Mouse (Mus musculus): ENCODE results near the gene LTO1. TPM values are rescaled to one million over a fixed set of nuclear protein-coding genes. Genes with fewer than 3 reads are reported as not detected.

Gene LTO1
- polyA plus RNA-seq, 1 experiment from 2014 or later = 22.6 TPM

DNA sequence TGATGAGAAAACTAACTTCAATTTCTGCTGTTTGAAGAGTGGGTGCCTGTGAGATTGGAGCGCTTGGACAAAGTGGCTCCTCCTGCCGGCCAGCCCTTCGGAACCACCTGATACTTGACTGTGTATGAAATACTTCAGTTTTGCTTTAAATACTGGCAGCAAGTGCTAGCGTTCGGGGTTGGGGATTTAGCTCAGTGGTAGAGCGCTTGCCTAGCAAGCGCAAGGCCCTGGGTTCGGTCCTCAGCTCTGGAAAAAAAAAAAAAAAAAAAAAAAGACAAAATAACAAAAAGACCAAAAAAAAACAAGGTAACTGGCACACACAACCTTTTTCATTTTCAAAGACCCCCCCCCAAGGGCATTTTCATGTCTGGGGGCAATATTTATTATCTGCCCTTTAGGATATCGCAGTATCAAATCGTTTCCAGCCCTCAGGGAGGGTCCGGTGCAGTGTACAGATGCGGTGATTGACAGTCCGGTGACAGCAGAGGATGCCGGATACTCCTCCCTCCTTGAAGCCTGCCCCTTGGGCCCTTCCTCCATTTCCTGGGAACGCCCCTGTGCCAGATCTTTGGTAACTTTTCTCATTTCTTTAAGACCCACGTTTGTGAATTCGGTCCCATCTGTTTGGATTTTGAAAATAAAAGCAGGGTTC is 478 bp upstream of the LTO1 start:
- 9% methylated on average over 17 of the region's 17 CpGs for WGBS
- no peak for DNase-seq (ENCODE audit: low spot score)
- peak overlapping the region; percentile 72 for H3K9ac ChIP-seq (ENCODE audit: low read length)

DNA sequence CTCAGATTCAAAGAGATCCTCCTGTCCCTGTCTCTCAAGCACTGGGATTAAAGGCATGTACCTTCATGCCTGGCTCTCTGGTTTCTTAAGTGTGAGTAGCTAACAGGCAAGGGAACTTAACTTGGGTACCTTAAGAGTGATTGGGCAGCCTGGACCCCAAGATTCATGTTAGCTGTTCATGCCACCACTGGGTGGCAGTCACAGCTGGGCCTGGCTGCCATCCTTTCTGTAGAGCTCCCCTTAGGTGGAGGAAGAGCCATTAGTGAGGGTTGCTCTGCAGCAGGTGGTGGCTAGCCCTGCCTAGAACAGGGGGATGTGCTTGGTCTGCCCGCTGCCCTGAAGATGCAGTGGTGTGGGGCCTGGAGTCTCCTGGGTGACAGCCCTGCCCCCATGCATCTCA is 3.9 kb downstream of the LTO1 start:
- peaks cover 7% of the 10 kb centered on the region; the same call in 1 of the 2 replicates for H3K36me3 ChIP-seq (ENCODE audit: control insufficient read depth, insufficient read depth, low read length)
- H3K4me2 ChIP-seq (ENCODE audit: low read depth, severe bottlenecking) = no peak overlapping the region
- 81% methylated on average over 1 of the region's 1 CpGs for WGBS
- no peak for ATAC-seq (ENCODE audit: insufficient number of reproducible peaks, low FRiP score, low TSS enrichment, low read depth)
- no peak overlapping the region for H3K4me3 ChIP-seq (ENCODE audit: low read depth, low read length)
- peaks cover 8% of the 10 kb centered on the region for H3K4me1 ChIP-seq (ENCODE audit: control insufficient read depth, insufficient read depth, low read length)
- H3K9me3 ChIP-seq (ENCODE audit: control insufficient read depth, low read length) = no peaks in the 10 kb centered on the region
- no peaks in the 10 kb centered on the region for H3K27me3 ChIP-seq (ENCODE audit: control insufficient read depth, insufficient read depth, low read length)
- no peak overlapping the region for H3K9ac ChIP-seq (ENCODE audit: low read length)
- DNase-seq (ENCODE audit: low spot score) = no peak
- H3K27ac ChIP-seq (replicated peaks; ENCODE audit: low read depth, low read length) = no peak overlapping the region

More for the DNA sequence above, 478 bp upstream of the LTO1 start:
- Histone ChIP-seq H3K27me3 (ENCODE audit: control insufficient read depth, insufficient read depth, low read length) (no peaks in the 10 kb centered on the region), H3K4me1 (ENCODE audit: control insufficient read depth, insufficient read depth, low read length) (peaks cover 8% of the 10 kb centered on the region), H3K36me3 (ENCODE audit: control insufficient read depth, insufficient read depth, low read length) (peaks cover 4% of the 10 kb centered on the region; the same call in 1 of the 2 replicates), H3K4me3 (ENCODE audit: low read depth, low read length) (peak overlapping the region; percentile 63), H3K4me2 (ENCODE audit: low read depth, severe bottlenecking) (peak overlapping the region; percentile 92), H3K27ac (replicated peaks; ENCODE audit: low read depth, low read length) (no peak overlapping the region), H3K9me3 (ENCODE audit: control insufficient read depth, low read length) (no peaks in the 10 kb centered on the region)
- peak; percentile 90 for ATAC-seq (ENCODE audit: insufficient number of reproducible peaks, low FRiP score, low TSS enrichment, low read depth)

DNA sequence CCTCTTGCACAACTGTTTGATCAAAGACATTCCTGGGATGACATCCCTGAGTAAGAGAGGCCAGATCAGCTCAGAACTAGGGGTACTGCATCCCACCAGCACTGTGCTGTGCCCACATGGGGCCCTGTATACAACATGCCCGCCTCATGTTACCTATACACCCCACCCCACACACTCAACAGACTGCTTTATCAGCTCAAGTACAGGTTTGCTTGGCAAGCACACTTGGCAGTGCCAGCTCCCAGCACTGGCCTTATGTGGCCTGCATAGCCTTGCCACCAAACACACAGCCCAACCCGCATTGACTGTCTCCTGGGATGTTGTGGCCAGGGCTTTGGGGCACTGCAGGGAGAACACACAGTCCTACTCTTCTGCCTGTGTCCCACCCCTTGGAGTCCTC is 12.7 kb downstream of the LTO1 start:
- Histone ChIP-seq H3K4me1 (ENCODE audit: control insufficient read depth, insufficient read depth, low read length) (peaks cover 4% of the 10 kb centered on the region; the same call in 1 of the 2 replicates), H3K27me3 (ENCODE audit: control insufficient read depth, insufficient read depth, low read length) (no peaks in the 10 kb centered on the region), H3K4me3 (ENCODE audit: low read depth, low read length) (no peak overlapping the region), H3K36me3 (ENCODE audit: control insufficient read depth, insufficient read depth, low read length) (0 out of 2 replicates have a peak, but pooled peaks cover 2% of the 10 kb centered on the region), H3K9ac (ENCODE audit: low read length) (no peak overlapping the region), H3K4me2 (ENCODE audit: low read depth, severe bottlenecking) (no peak overlapping the region), H3K27ac (replicated peaks; ENCODE audit: low read depth, low read length) (no peak overlapping the region), H3K9me3 (ENCODE audit: control insufficient read depth, low read length) (no peaks in the 10 kb centered on the region)
- WGBS = 81% methylated on average over 2 of the region's 2 CpGs
- ATAC-seq (ENCODE audit: insufficient number of reproducible peaks, low FRiP score, low TSS enrichment, low read depth) = no peak
- no peak for DNase-seq (ENCODE audit: low spot score)

DNA sequence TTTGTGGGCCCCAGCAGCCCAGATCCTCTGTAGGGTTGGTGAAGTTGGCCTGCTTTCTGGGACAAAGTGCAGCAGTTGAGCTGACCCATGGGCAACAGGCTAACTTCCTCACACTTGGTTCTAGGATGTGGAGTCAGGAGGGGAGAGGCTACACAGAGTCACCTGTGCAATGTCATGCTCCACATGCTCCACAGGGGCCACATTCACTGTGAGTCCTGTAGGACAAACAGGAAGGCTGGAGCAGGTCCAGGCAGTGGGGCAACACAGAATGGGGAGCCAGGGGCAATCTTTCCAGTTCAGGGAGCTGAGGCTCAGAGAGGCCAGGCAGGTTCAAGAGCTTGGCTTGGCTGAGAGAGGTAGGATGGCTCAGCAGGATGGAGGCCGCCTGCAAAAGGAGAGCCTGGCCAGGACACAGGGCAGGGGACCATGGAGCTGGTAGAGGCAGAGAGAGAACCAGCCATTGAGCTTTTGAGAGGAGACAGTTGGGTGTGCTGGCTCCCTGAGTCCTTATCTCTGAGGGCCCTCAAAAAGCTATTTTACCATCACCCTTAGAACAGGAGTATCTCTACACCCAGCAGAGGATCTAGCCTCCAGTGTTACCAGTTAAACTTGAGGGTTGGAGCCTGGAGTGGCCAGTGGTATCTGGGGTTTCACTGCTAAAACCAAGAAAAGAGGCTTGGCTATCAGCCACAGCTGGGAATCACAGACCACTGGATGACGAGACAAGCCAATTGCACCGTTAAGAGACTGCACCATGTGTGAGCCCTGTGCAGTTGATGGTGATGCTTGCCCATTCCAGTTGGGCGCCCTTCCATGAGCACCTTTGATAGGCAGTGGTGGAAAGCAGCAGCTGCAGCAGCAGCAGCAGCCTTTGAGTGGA is 13.3 kb downstream of the LTO1 start:
- no peaks in the 10 kb centered on the region for H3K9me3 ChIP-seq (ENCODE audit: control insufficient read depth, low read length)
- no peak overlapping the region for H3K4me2 ChIP-seq (ENCODE audit: low read depth, severe bottlenecking)
- ATAC-seq (ENCODE audit: insufficient number of reproducible peaks, low FRiP score, low TSS enrichment, low read depth) (no peak), DNase-seq (ENCODE audit: low spot score) (no peak)
- WGBS = 82% methylated on average over 4 of the region's 4 CpGs
- H3K9ac ChIP-seq (ENCODE audit: low read length) = no peak overlapping the region
- H3K4me3 ChIP-seq (ENCODE audit: low read depth, low read length) = no peak overlapping the region
- H3K27me3 ChIP-seq (ENCODE audit: control insufficient read depth, insufficient read depth, low read length) = no peaks in the 10 kb centered on the region
- H3K27ac ChIP-seq (replicated peaks; ENCODE audit: low read depth, low read length) = no peak overlapping the region
- H3K4me1 ChIP-seq (ENCODE audit: control insufficient read depth, insufficient read depth, low read length) = peaks cover 5% of the 10 kb centered on the region; the same call in 1 of the 2 replicates
- peaks cover 6% of the 10 kb centered on the region; the same call in 1 of the 2 replicates for H3K36me3 ChIP-seq (ENCODE audit: control insufficient read depth, insufficient read depth, low read length)

DNA sequence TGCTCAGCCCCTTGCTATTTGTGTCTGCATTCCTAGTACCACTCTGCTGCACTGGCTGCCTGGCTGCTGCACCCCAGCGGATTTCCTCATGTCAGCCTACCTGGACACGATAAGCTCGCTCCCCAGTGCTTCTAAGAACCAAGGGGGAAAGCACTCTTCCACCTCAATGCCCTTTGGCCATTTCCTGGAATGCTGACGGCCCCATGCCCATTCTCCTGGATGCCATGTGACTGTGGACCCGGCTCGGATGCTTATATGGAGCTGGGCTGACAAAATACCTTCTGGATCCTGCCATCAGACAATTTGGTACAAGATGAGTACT is 13.9 kb downstream of the LTO1 start:
- Histone ChIP-seq H3K4me2 (ENCODE audit: low read depth, severe bottlenecking) (no peak overlapping the region), H3K4me1 (ENCODE audit: control insufficient read depth, insufficient read depth, low read length) (peaks cover 5% of the 10 kb centered on the region; the same call in 1 of the 2 replicates), H3K9me3 (ENCODE audit: control insufficient read depth, low read length) (no peaks in the 10 kb centered on the region), H3K36me3 (ENCODE audit: control insufficient read depth, insufficient read depth, low read length) (peaks cover 6% of the 10 kb centered on the region; the same call in 1 of the 2 replicates), H3K27me3 (ENCODE audit: control insufficient read depth, insufficient read depth, low read length) (no peaks in the 10 kb centered on the region), H3K27ac (replicated peaks; ENCODE audit: low read depth, low read length) (no peak overlapping the region), H3K9ac (ENCODE audit: low read length) (no peak overlapping the region), H3K4me3 (ENCODE audit: low read depth, low read length) (no peak overlapping the region)
- no peak for ATAC-seq (ENCODE audit: insufficient number of reproducible peaks, low FRiP score, low TSS enrichment, low read depth)
- DNase-seq (ENCODE audit: low spot score) = no peak
- WGBS = 87% methylated on average over 6 of the region's 6 CpGs

DNA sequence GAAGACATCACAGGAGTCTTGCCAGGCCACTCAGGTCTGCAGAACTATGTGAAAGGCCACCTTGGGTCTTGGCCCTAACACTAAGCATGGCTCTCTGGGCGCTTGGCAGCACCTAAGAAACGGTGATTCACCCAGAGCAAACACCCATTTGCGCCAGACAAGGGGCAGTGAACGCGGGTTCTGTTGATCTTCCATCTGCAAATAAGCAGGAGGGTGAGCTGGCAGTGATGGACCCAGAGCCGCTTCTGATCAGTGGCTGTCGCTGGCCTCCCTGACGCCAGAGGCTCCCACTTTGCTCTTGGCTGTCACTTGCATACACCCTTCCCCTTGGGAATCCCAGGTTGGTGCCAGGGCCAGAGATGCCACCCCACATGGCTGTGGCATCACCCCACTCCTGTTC is 14.6 kb downstream of the LTO1 start:
- peaks cover 6% of the 10 kb centered on the region for H3K36me3 ChIP-seq (ENCODE audit: control insufficient read depth, insufficient read depth, low read length)
- 87% methylated on average over 8 of the region's 8 CpGs for WGBS

DNA sequence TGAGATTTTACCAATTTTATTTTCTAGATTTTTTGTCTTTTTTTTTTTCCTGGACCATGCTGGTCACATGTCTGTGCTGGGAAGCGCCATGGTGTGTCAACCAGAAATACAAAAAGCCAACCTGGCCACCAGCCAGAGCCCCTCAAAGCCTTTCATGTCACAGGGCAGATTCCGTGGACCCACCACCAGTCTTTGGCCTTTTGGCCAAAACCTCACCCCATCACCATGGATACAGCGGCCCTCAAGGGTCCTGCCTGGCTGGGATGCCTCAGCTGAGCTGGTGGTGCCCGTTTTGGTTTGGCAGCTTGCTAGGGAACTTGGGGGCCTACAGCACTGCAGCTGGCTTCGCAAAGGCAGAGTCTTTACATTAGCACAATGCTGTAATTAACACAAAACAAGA is 15.0 kb downstream of the LTO1 start:
- Histone ChIP-seq H3K4me3 (ENCODE audit: low read depth, low read length) (no peak overlapping the region), H3K9ac (ENCODE audit: low read length) (no peak overlapping the region), H3K36me3 (ENCODE audit: control insufficient read depth, insufficient read depth, low read length) (peaks cover 6% of the 10 kb centered on the region), H3K9me3 (ENCODE audit: control insufficient read depth, low read length) (no peaks in the 10 kb centered on the region), H3K4me2 (ENCODE audit: low read depth, severe bottlenecking) (no peak overlapping the region), H3K4me1 (ENCODE audit: control insufficient read depth, insufficient read depth, low read length) (peaks cover 5% of the 10 kb centered on the region; the same call in 1 of the 2 replicates), H3K27me3 (ENCODE audit: control insufficient read depth, insufficient read depth, low read length) (no peaks in the 10 kb centered on the region), H3K27ac (replicated peaks; ENCODE audit: low read depth, low read length) (no peak overlapping the region)
- DNase-seq (ENCODE audit: low spot score) (no peak), ATAC-seq (ENCODE audit: insufficient number of reproducible peaks, low FRiP score, low TSS enrichment, low read depth) (no peak; the same call in 1 of the 2 replicates)
- WGBS = 72% methylated on average over 5 of the region's 5 CpGs

More for the DNA sequence above, 14.6 kb downstream of the LTO1 start:
- no peak overlapping the region for H3K4me2 ChIP-seq (ENCODE audit: low read depth, severe bottlenecking)
- H3K4me1 ChIP-seq (ENCODE audit: control insufficient read depth, insufficient read depth, low read length) = peaks cover 5% of the 10 kb centered on the region; the same call in 1 of the 2 replicates
- H3K9me3 ChIP-seq (ENCODE audit: control insufficient read depth, low read length) = no peaks in the 10 kb centered on the region
- DNase-seq (ENCODE audit: low spot score) = no peak
- no peak for ATAC-seq (ENCODE audit: insufficient number of reproducible peaks, low FRiP score, low TSS enrichment, low read depth)
- no peaks in the 10 kb centered on the region for H3K27me3 ChIP-seq (ENCODE audit: control insufficient read depth, insufficient read depth, low read length)
- no peak overlapping the region for H3K27ac ChIP-seq (replicated peaks; ENCODE audit: low read depth, low read length)
- no peak overlapping the region for H3K9ac ChIP-seq (ENCODE audit: low read length)
- H3K4me3 ChIP-seq (ENCODE audit: low read depth, low read length) = no peak overlapping the region

DNA sequence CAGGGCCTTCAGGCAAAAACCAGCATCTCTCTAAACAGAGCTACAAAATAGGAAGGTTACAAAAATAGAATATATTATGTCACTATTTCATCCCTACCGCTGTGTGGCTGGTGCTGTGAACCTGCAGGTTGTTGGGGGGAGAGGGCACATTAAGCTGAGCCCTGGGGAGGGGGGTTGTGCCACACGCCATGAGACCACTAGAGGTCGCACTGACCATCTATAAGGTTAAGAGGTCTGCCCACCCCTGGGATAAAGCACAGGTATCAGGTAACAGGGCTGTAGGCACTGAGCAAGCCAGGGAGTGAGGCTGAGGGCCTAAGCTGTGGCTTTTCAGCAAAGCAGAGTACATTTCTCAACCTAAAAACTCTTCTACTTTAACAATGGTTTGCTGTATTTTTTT is 16.9 kb downstream of the LTO1 start:
- Histone ChIP-seq H3K9ac (ENCODE audit: low read length) (no peak overlapping the region), H3K27ac (replicated peaks; ENCODE audit: low read depth, low read length) (no peak overlapping the region), H3K4me3 (ENCODE audit: low read depth, low read length) (no peak overlapping the region), H3K4me1 (ENCODE audit: control insufficient read depth, insufficient read depth, low read length) (peaks cover 5% of the 10 kb centered on the region; the same call in 1 of the 2 replicates), H3K9me3 (ENCODE audit: control insufficient read depth, low read length) (no peaks in the 10 kb centered on the region), H3K27me3 (ENCODE audit: control insufficient read depth, insufficient read depth, low read length) (no peaks in the 10 kb centered on the region), H3K4me2 (ENCODE audit: low read depth, severe bottlenecking) (no peak overlapping the region), H3K36me3 (ENCODE audit: control insufficient read depth, insufficient read depth, low read length) (peaks cover 17% of the 10 kb centered on the region)
- no peak for ATAC-seq (ENCODE audit: insufficient number of reproducible peaks, low FRiP score, low TSS enrichment, low read depth)
- DNase-seq (ENCODE audit: low spot score) = peak; percentile 82
- WGBS = 25% methylated on average over 3 of the region's 3 CpGs

All from limb, embryonic 11.5 days (tissue).